Mouse (Mus musculus) embryonic fibroblast, embryonic 13.5 days (primary cell): ENCODE measurements around the gene Asgr2.

Source experiments
- CTCF ChIP-seq: IDR thresholded peaks from 2 replicates; pipeline ENCODE4 v1.5.1; 2011; ENCODE audit warnings: mild to moderate bottlenecking, control low read depth, low read length, moderate library complexity, borderline replicate concordance; ENCODE audit not compliant: insufficient read depth
- POLR2A ChIP-seq: IDR thresholded peaks from 2 replicates; pipeline ENCODE4 v1.6.1; 2011; ENCODE audit warnings: low read depth, mild to moderate bottlenecking, control low read depth, low read length, moderate library complexity

- TF ChIP-seq POLR2A (no peak), CTCF (no peak)
Observed at GRCm38 (mm10) chr11:70049366-70049765, 43.1 kb upstream of the Asgr2 start.
